Mouse (Mus musculus): ENCODE measurements around the gene Accsl. TPM values are rescaled to one million over a fixed set of nuclear protein-coding genes. Genes with fewer than 3 reads are reported as not detected.

The Accsl gene
- total RNA-seq (2018; cell fraction: chromatin; rRNA removed): not detected
- not detected for total RNA-seq (2018; cell fraction: cytosol; rRNA removed)
- not detected for total RNA-seq (2018; cell fraction: nucleus; rRNA removed)
- not detected in 3 replicates for polyA plus RNA-seq (2018)

- 77% methylated on average over 7 of the region's 7 CpGs for WGBS (ENCODE audit: missing documents)
- H3K36me3 ChIP-seq (ENCODE audit: inconsistent target): no peaks in the 10 kb centered on the region
- H3K4me3 ChIP-seq (ENCODE audit: inconsistent target): no peak within 1 kb of the TSS
- no peak within 1 kb of the TSS for H3K27ac ChIP-seq
- H3K79me2 ChIP-seq (ENCODE audit: inconsistent target): no peaks in the 10 kb centered on the region
These were observed at the start of gene Accsl for GRCm38 (mm10) chr2:93869107-93869600. Accsl (minus strand) TSS chr2:93869157.

GRCm38 (mm10) chr2:93913552-93913951, 44.6 kb upstream of the Accsl start:
- Histone ChIP-seq H3K27ac (no peak overlapping the region), H3K36me3 (ENCODE audit: inconsistent target) (no peaks in the 10 kb centered on the region), H3K79me2 (ENCODE audit: inconsistent target) (no peaks in the 10 kb centered on the region), H3K4me3 (ENCODE audit: inconsistent target) (no peak overlapping the region)
- 69% methylated on average over 2 of the region's 2 CpGs for WGBS (ENCODE audit: missing documents)

GRCm38 (mm10) chr2:93911942-93912341, 43.0 kb upstream of the Accsl start:
- no peak overlapping the region for H3K27ac ChIP-seq
- H3K4me3 ChIP-seq (ENCODE audit: inconsistent target): no peak overlapping the region
- 92% methylated on average over 9 of the region's 10 CpGs for WGBS (ENCODE audit: missing documents)
- H3K79me2 ChIP-seq (ENCODE audit: inconsistent target): no peaks in the 10 kb centered on the region
- no peaks in the 10 kb centered on the region for H3K36me3 ChIP-seq (ENCODE audit: inconsistent target)

GRCm38 (mm10) chr2:93909716-93910115, 40.8 kb upstream of the Accsl start:
- 70% methylated on average over 5 of the region's 5 CpGs for WGBS (ENCODE audit: missing documents)
- Histone ChIP-seq H3K79me2 (ENCODE audit: inconsistent target) (no peaks in the 10 kb centered on the region), H3K36me3 (ENCODE audit: inconsistent target) (no peaks in the 10 kb centered on the region), H3K27ac (no peak overlapping the region), H3K4me3 (ENCODE audit: inconsistent target) (no peak overlapping the region)

- Histone ChIP-seq H3K79me2 (ENCODE audit: inconsistent target) (no peaks in the 10 kb centered on the region), H3K4me3 (ENCODE audit: inconsistent target) (no peak overlapping the region), H3K36me3 (ENCODE audit: inconsistent target) (no peaks in the 10 kb centered on the region), H3K27ac (no peak overlapping the region)
- 94% methylated on average over 9 of the region's 9 CpGs for WGBS (ENCODE audit: missing documents)
These were observed 38.8 kb upstream of the Accsl start for GRCm38 (mm10) chr2:93907519-93908294.

- WGBS (ENCODE audit: missing documents): 80% methylated on average over 4 of the region's 4 CpGs
- H3K4me3 ChIP-seq (ENCODE audit: inconsistent target): no peak overlapping the region
- H3K79me2 ChIP-seq (ENCODE audit: inconsistent target): no peaks in the 10 kb centered on the region
- H3K36me3 ChIP-seq (ENCODE audit: inconsistent target): no peaks in the 10 kb centered on the region
- H3K27ac ChIP-seq: no peak overlapping the region
These were observed 37.4 kb upstream of the Accsl start for GRCm38 (mm10) chr2:93906316-93906715.

- no peak overlapping the region for H3K27ac ChIP-seq
- no peaks in the 10 kb centered on the region for H3K79me2 ChIP-seq (ENCODE audit: inconsistent target)
- H3K4me3 ChIP-seq (ENCODE audit: inconsistent target): no peak overlapping the region
- no peaks in the 10 kb centered on the region for H3K36me3 ChIP-seq (ENCODE audit: inconsistent target)
- WGBS (ENCODE audit: missing documents): 32% methylated on average over 6 of the region's 6 CpGs
These were observed 34.5 kb upstream of the Accsl start for GRCm38 (mm10) chr2:93903415-93903814.

GRCm38 (mm10) chr2:93902680-93903305, 33.8 kb upstream of the Accsl start:
- Histone ChIP-seq H3K36me3 (ENCODE audit: inconsistent target) (no peaks in the 10 kb centered on the region), H3K79me2 (ENCODE audit: inconsistent target) (no peaks in the 10 kb centered on the region), H3K4me3 (ENCODE audit: inconsistent target) (no peak overlapping the region), H3K27ac (no peak overlapping the region)
- WGBS (ENCODE audit: missing documents): 72% methylated on average over 5 of the region's 5 CpGs

- Histone ChIP-seq H3K36me3 (ENCODE audit: inconsistent target) (no peaks in the 10 kb centered on the region), H3K27ac (no peak overlapping the region), H3K4me3 (ENCODE audit: inconsistent target) (no peak overlapping the region), H3K79me2 (ENCODE audit: inconsistent target) (no peaks in the 10 kb centered on the region)
- 79% methylated on average over 15 of the region's 16 CpGs for WGBS (ENCODE audit: missing documents)
These were observed 30.7 kb upstream of the Accsl start for GRCm38 (mm10) chr2:93899397-93900380.

- WGBS (ENCODE audit: missing documents): 14% methylated on average over 9 of the region's 9 CpGs
- no peaks in the 10 kb centered on the region for H3K79me2 ChIP-seq (ENCODE audit: inconsistent target)
- H3K36me3 ChIP-seq (ENCODE audit: inconsistent target): no peaks in the 10 kb centered on the region
- H3K4me3 ChIP-seq (ENCODE audit: inconsistent target): no peak overlapping the region
- H3K27ac ChIP-seq: no peak overlapping the region
These were observed 22.8 kb upstream of the Accsl start for GRCm38 (mm10) chr2:93891611-93892280.

GRCm38 (mm10) chr2:93890143-93890542, 21.2 kb upstream of the Accsl start:
- Histone ChIP-seq H3K4me3 (ENCODE audit: inconsistent target) (no peak overlapping the region), H3K79me2 (ENCODE audit: inconsistent target) (no peaks in the 10 kb centered on the region), H3K36me3 (ENCODE audit: inconsistent target) (no peaks in the 10 kb centered on the region), H3K27ac (no peak overlapping the region)
- 90% methylated on average over 8 of the region's 8 CpGs for WGBS (ENCODE audit: missing documents)

GRCm38 (mm10) chr2:93889071-93889470, 20.1 kb upstream of the Accsl start:
- 67% methylated on average over 6 of the region's 7 CpGs for WGBS (ENCODE audit: missing documents)
- Histone ChIP-seq H3K36me3 (ENCODE audit: inconsistent target) (no peaks in the 10 kb centered on the region), H3K79me2 (ENCODE audit: inconsistent target) (no peaks in the 10 kb centered on the region)

GRCm38 (mm10) chr2:93888366-93888765, 19.4 kb upstream of the Accsl start:
- Histone ChIP-seq H3K27ac (no peak overlapping the region), H3K79me2 (ENCODE audit: inconsistent target) (no peaks in the 10 kb centered on the region), H3K36me3 (ENCODE audit: inconsistent target) (no peaks in the 10 kb centered on the region), H3K4me3 (ENCODE audit: inconsistent target) (no peak overlapping the region)
- WGBS (ENCODE audit: missing documents): 90% methylated on average over 6 of the region's 6 CpGs

More at GRCm38 (mm10) chr2:93889071-93889470, 20.1 kb upstream of the Accsl start:
- H3K27ac ChIP-seq: no peak overlapping the region
- H3K4me3 ChIP-seq (ENCODE audit: inconsistent target): no peak overlapping the region

- Histone ChIP-seq H3K4me3 (ENCODE audit: inconsistent target) (no peak overlapping the region), H3K79me2 (ENCODE audit: inconsistent target) (no peaks in the 10 kb centered on the region), H3K36me3 (ENCODE audit: inconsistent target) (no peaks in the 10 kb centered on the region), H3K27ac (no peak overlapping the region)
- WGBS (ENCODE audit: missing documents): 8% methylated on average over 11 of the region's 11 CpGs
These were observed 18.3 kb upstream of the Accsl start for GRCm38 (mm10) chr2:93887273-93887672.

Measured in macrophage (primary cell).